Mouse (Mus musculus): ENCODE measurements around the gene Zcwpw1. TPM values are rescaled to one million over a fixed set of nuclear protein-coding genes. Genes with fewer than 3 reads are reported as not detected.

Zcwpw1 gene
- polyA plus RNA-seq, 2 experiments, result 2.4 to 3.1 TPM

GRCm38 (mm10) chr5:137778635-137779034 is 9.0 kb upstream of the Zcwpw1 start, which contains the start of gene Ppp1r35:
Gene Ppp1r35, plus strand, starts transcription at chr5:137778849.
- H3K9ac ChIP-seq (replicated peaks), result peak within 1 kb of the TSS; percentile 97
- peak within 1 kb of the TSS; percentile 97 for H3K4me2 ChIP-seq (ENCODE audit: low read depth)
- H3K27me3 ChIP-seq (ENCODE audit: control insufficient read depth, insufficient read depth, low read length), result no peaks in the 10 kb centered on the region
- H3K4me3 ChIP-seq (ENCODE audit: insufficient read depth in 1 of 2, low read depth in 2 of 2, low read length in 2 of 2), result peak within 1 kb of the TSS; percentile 88 to 100
- no peaks in the 10 kb centered on the region for H3K9me3 ChIP-seq (ENCODE audit: control insufficient read depth, low read length)
- ATAC-seq (ENCODE audit: insufficient read depth) (peak; percentile 92), DNase-seq (ENCODE audit: low read depth in 3 of 3, low spot score in 3 of 3) (peak; percentile 91 to 93 (median 92))
- no peak for TF ChIP-seq EP300 (IDR thresholded peaks at IDR 0.05; ENCODE audit: low read depth)
- no peak for TF ChIP-seq CTCF (IDR thresholded peaks at IDR 0.05; ENCODE audit: low read depth)
- under 1% methylated on average over 31 of the region's 31 CpGs for WGBS (ENCODE audit: insufficient replicate concordance)
- H3K36me3 ChIP-seq (replicated peaks; ENCODE audit: control insufficient read depth, insufficient read depth, low read depth), result peaks cover 34% of the 10 kb centered on the region
- H3K4me1 ChIP-seq (replicated peaks; ENCODE audit: control insufficient read depth in 2 of 2, insufficient read depth in 2 of 2, low read length in 1 of 2), result peaks cover 19 to 25% of the 10 kb centered on the region in 2 experiments
- H3K27ac ChIP-seq, result peak within 1 kb of the TSS; percentile 82

- no peaks in the 10 kb centered on the region for H3K9me3 ChIP-seq (ENCODE audit: control insufficient read depth, low read length)
- ATAC-seq (ENCODE audit: insufficient read depth) (peak; percentile 71), DNase-seq (ENCODE audit: low read depth in 3 of 3, low spot score in 3 of 3) (no peak)
- H3K27ac ChIP-seq, result peak overlapping the region; percentile 82
- H3K4me3 ChIP-seq (ENCODE audit: insufficient read depth in 1 of 2, low read depth in 2 of 2, low read length in 2 of 2), result peak overlapping the region; percentile 88 to 100
- H3K9ac ChIP-seq (replicated peaks), result peak overlapping the region; percentile 97
- H3K4me1 ChIP-seq (replicated peaks; ENCODE audit: control insufficient read depth in 2 of 2, insufficient read depth in 2 of 2, low read length in 1 of 2), result peaks cover 19 to 32% of the 10 kb centered on the region in 2 experiments
- H3K27me3 ChIP-seq (ENCODE audit: control insufficient read depth, insufficient read depth, low read length), result no peaks in the 10 kb centered on the region
- TF ChIP-seq CTCF (IDR thresholded peaks at IDR 0.05; ENCODE audit: low read depth) (0 out of 2 replicates have a peak, but pooled peaks have one; percentile 5), EP300 (IDR thresholded peaks at IDR 0.05; ENCODE audit: low read depth) (no peak)
- WGBS (ENCODE audit: insufficient replicate concordance), result under 1% methylated on average over 73 of the region's 83 CpGs
- peak overlapping the region; percentile 97 for H3K4me2 ChIP-seq (ENCODE audit: low read depth)
- peaks cover 35% of the 10 kb centered on the region for H3K36me3 ChIP-seq (replicated peaks; ENCODE audit: control insufficient read depth, insufficient read depth, low read depth)
Measured at GRCm38 (mm10) chr5:137779053-137779933, 8.3 kb upstream of the Zcwpw1 start.

- Histone ChIP-seq H3K4me3 (ENCODE audit: insufficient read depth in 1 of 2, low read depth in 2 of 2, low read length in 2 of 2) (no peak overlapping the region), H3K36me3 (replicated peaks; ENCODE audit: control insufficient read depth, insufficient read depth, low read depth) (peaks cover 40% of the 10 kb centered on the region), H3K4me1 (replicated peaks; ENCODE audit: control insufficient read depth in 2 of 2, insufficient read depth in 2 of 2, low read length in 1 of 2) (peaks cover 16 to 31% of the 10 kb centered on the region in 2 experiments), H3K27ac (no peak overlapping the region), H3K27me3 (ENCODE audit: control insufficient read depth, insufficient read depth, low read length) (no peaks in the 10 kb centered on the region), H3K9me3 (ENCODE audit: control insufficient read depth, low read length) (no peaks in the 10 kb centered on the region), H3K4me2 (ENCODE audit: low read depth) (no peak overlapping the region), H3K9ac (replicated peaks) (no peak overlapping the region)
- no peak for DNase-seq (ENCODE audit: low read depth in 3 of 3, low spot score in 3 of 3)
- WGBS (ENCODE audit: insufficient replicate concordance), result 85% methylated on average over 7 of the region's 7 CpGs
- TF ChIP-seq EP300 (IDR thresholded peaks at IDR 0.05; ENCODE audit: low read depth), result no peak
- TF ChIP-seq CTCF (IDR thresholded peaks at IDR 0.05; ENCODE audit: low read depth), result no peak
- no peak for ATAC-seq (ENCODE audit: insufficient read depth)
Measured at GRCm38 (mm10) chr5:137781661-137782060, 5.9 kb upstream of the Zcwpw1 start.

GRCm38 (mm10) chr5:137782776-137783522 is 4.6 kb upstream of the Zcwpw1 start:
- ATAC-seq (ENCODE audit: insufficient read depth), result no peak
- Histone ChIP-seq H3K27ac (no peak overlapping the region), H3K4me1 (replicated peaks; ENCODE audit: control insufficient read depth in 2 of 2, insufficient read depth in 2 of 2, low read length in 1 of 2) (peaks cover 18 to 30% of the 10 kb centered on the region in 2 experiments), H3K9ac (replicated peaks) (no peak overlapping the region), H3K9me3 (ENCODE audit: control insufficient read depth, low read length) (peaks cover under 1% of the 10 kb centered on the region; the same call in 1 of the 2 replicates), H3K4me2 (ENCODE audit: low read depth) (peak overlapping the region; percentile 84), H3K27me3 (ENCODE audit: control insufficient read depth, insufficient read depth, low read length) (no peaks in the 10 kb centered on the region), H3K36me3 (replicated peaks; ENCODE audit: control insufficient read depth, insufficient read depth, low read depth) (peaks cover 40% of the 10 kb centered on the region), H3K4me3 (ENCODE audit: insufficient read depth in 1 of 2, low read depth in 2 of 2, low read length in 2 of 2) (no peak overlapping the region; a peak in 1 of 4 replicates)
- TF ChIP-seq EP300 (IDR thresholded peaks at IDR 0.05; ENCODE audit: low read depth), result no peak
- TF ChIP-seq CTCF (IDR thresholded peaks at IDR 0.05; ENCODE audit: low read depth), result peak; percentile 20; the same call in 1 of the 2 replicates
- WGBS (ENCODE audit: insufficient replicate concordance), result 77% methylated on average over 13 of the region's 13 CpGs
- no peak for DNase-seq (ENCODE audit: low read depth in 3 of 3, low spot score in 3 of 3)
